Mouse (Mus musculus) CH12.LX (cell line): ENCODE data around the gene Derl2. TPM values are rescaled to one million over a fixed set of nuclear protein-coding genes. Genes with fewer than 3 reads are reported as not detected.

Experiments used
- DNase-seq: peaks from one replicate; pipeline ENCODE4 v3.0.0-alpha.2; 2013; ENCODE audit errors: extremely low read depth
- H3K27ac ChIP-seq: 2 replicates; pipeline ENCODE4 v1.5.1; 2012; ENCODE audit warnings: low read depth, mild to moderate bottlenecking, control low read depth, moderate library complexity; ENCODE audit not compliant: insufficient read depth
- H3K27me3 ChIP-seq: replicated peaks from 2 replicates; pipeline ENCODE3; 2012; ENCODE audit warnings: inconsistent platforms
- H3K36me3 ChIP-seq, 2 experiments: replicated peaks in 1 of 2; 2 replicates each; pipeline versions ENCODE3 to v1.6.1; 2012; ENCODE audit warnings: inconsistent platforms in 1 of 2, low read length in 1 of 2, mild to moderate bottlenecking in 1 of 2, mixed read lengths in 1 of 2, moderate library complexity in 1 of 2; ENCODE audit not compliant: control insufficient read depth in 1 of 2, insufficient read depth in 1 of 2
- H3K4me1 ChIP-seq, 2 experiments: 2 replicates each; pipeline ENCODE4 v1.6.1; 2012; ENCODE audit warnings: inconsistent platforms in 1 of 2, moderate library complexity in 1 of 2; ENCODE audit not compliant: insufficient read depth in 2 of 2, control insufficient read depth in 1 of 2
- H3K4me2 ChIP-seq: 2 replicates; pipeline ENCODE4 v1.6.1; 2012; ENCODE audit warnings: low read depth, mild to moderate bottlenecking, control low read depth; ENCODE audit not compliant: poor library complexity, insufficient read depth, severe bottlenecking
- H3K4me3 ChIP-seq, 3 experiments: fragments of 150-350 bp in 1 of 3; sonication (generic) in 1 of 3; replicated peaks in 1 of 3; 2 replicates each; pipeline versions ENCODE3 to v1.5.1; 2011 to 2012; ENCODE audit warnings: low read depth in 2 of 3, low read length in 2 of 3, mild to moderate bottlenecking in 2 of 3, moderate library complexity in 2 of 3, control low read depth in 1 of 3, improper control_type of control experiment in 1 of 3, inconsistent platforms in 1 of 3, mixed read lengths in 1 of 3; ENCODE audit not compliant: poor library complexity in 1 of 3
- H3K79me2 ChIP-seq: replicated peaks from 2 replicates; pipeline ENCODE4 v1.6.1; 2012; ENCODE audit warnings: mild to moderate bottlenecking, moderate library complexity; ENCODE audit not compliant: control insufficient read depth, poor library complexity, insufficient read depth, severe bottlenecking; ENCODE audit errors: extremely low read depth
- H3K9ac ChIP-seq: 2 replicates; pipeline ENCODE4 v1.6.1; 2012; ENCODE audit warnings: low read depth, mild to moderate bottlenecking, control low read depth, moderate library complexity; ENCODE audit not compliant: insufficient read depth
- H3K9me3 ChIP-seq: replicated peaks from 2 replicates; pipeline ENCODE3; 2012; ENCODE audit warnings: low read length, inconsistent platforms, mixed read lengths
- CHD1 ChIP-seq: IDR thresholded peaks from 2 replicates; pipeline ENCODE4 v1.6.1; 2012; ENCODE audit warnings: low read depth, low read length, improper control_type of control experiment, inconsistent platforms
- CTCF ChIP-seq, 2 experiments: IDR thresholded peaks in 1 of 2; conservative IDR thresholded peaks in 1 of 2; 2 replicates each; pipeline ENCODE4 v1.5.1; 2011 to 2012; ENCODE audit warnings: low read depth in 2 of 2, low read length in 2 of 2, improper control_type of control experiment in 1 of 2, inconsistent platforms in 1 of 2, mild to moderate bottlenecking in 1 of 2, moderate library complexity in 1 of 2
- E2F4 ChIP-seq: IDR thresholded peaks from 2 replicates; pipeline ENCODE4 v1.6.1; 2011; ENCODE audit warnings: low read depth, low read length, improper control_type of control experiment; ENCODE audit not compliant: insufficient replicate concordance
- ELF1 ChIP-seq: IDR thresholded peaks from 2 replicates; pipeline ENCODE4 v1.6.1; 2014; ENCODE audit warnings: low read depth, mild to moderate bottlenecking, inconsistent platforms, low read length, improper control_type of control experiment
- EP300 ChIP-seq: IDR thresholded peaks from 2 replicates; pipeline ENCODE4 v1.6.1; 2011; ENCODE audit warnings: low read length, improper control_type of control experiment
- HCFC1 ChIP-seq: IDR thresholded peaks from 2 replicates; pipeline ENCODE4 v1.6.1; 2012; ENCODE audit warnings: low read depth, mild to moderate bottlenecking, inconsistent platforms, low read length, improper control_type of control experiment
- IRF4 ChIP-seq: IDR thresholded peaks from 2 replicates; pipeline ENCODE4 v1.6.1; 2014; ENCODE audit warnings: low read depth, mild to moderate bottlenecking, inconsistent platforms, low read length, improper control_type of control experiment
- JUN ChIP-seq: IDR thresholded peaks from 2 replicates; pipeline ENCODE4 v1.6.1; 2011; ENCODE audit warnings: low read depth, mild to moderate bottlenecking, low read length, improper control_type of control experiment, moderate library complexity; ENCODE audit not compliant: insufficient read depth
- KAT2A ChIP-seq: IDR thresholded peaks from 2 replicates; pipeline ENCODE4 v1.6.1; 2012; ENCODE audit warnings: low read length, improper control_type of control experiment, inconsistent platforms; ENCODE audit not compliant: insufficient replicate concordance
- MAZ ChIP-seq: IDR thresholded peaks from 2 replicates; pipeline ENCODE4 v1.6.1; 2012; ENCODE audit warnings: low read depth, mild to moderate bottlenecking, inconsistent platforms, low read length, improper control_type of control experiment, moderate library complexity
- MYC ChIP-seq: IDR thresholded peaks from 2 replicates; pipeline ENCODE4 v1.6.1; 2011; ENCODE audit warnings: low read depth, mild to moderate bottlenecking, improper control_type of control experiment, low read length
- NRF1 ChIP-seq: IDR thresholded peaks from 2 replicates; pipeline ENCODE4 v1.6.1; 2014; ENCODE audit warnings: low read depth, mild to moderate bottlenecking, inconsistent platforms, low read length, improper control_type of control experiment, moderate library complexity
- PAX5 ChIP-seq: IDR thresholded peaks from 2 replicates; pipeline ENCODE4 v1.6.1; 2012; ENCODE audit warnings: low read length, inconsistent platforms, mixed read lengths
- POLR2AphosphoS2 ChIP-seq: IDR thresholded peaks from 2 replicates; pipeline ENCODE4 v1.6.1; 2011; ENCODE audit warnings: low read depth, low read length, improper control_type of control experiment
- RAD21 ChIP-seq: IDR thresholded peaks from 2 replicates; pipeline ENCODE4 v1.6.1; 2011; ENCODE audit warnings: low read depth, mild to moderate bottlenecking, low read length, improper control_type of control experiment, moderate library complexity
- RCOR1 ChIP-seq: conservative IDR thresholded peaks from 2 replicates; pipeline ENCODE4 v1.6.1; 2012; ENCODE audit warnings: low read depth, mild to moderate bottlenecking, inconsistent platforms, low read length, improper control_type of control experiment
- TBP ChIP-seq: conservative IDR thresholded peaks from 2 replicates; pipeline ENCODE4 v1.6.1; 2011; ENCODE audit warnings: low read depth, low read length, improper control_type of control experiment
- UBTF ChIP-seq: IDR thresholded peaks from 2 replicates; pipeline ENCODE4 v1.6.1; 2012; ENCODE audit warnings: low read depth, mild to moderate bottlenecking, inconsistent platforms, low read length, improper control_type of control experiment, moderate library complexity
- ZNF384 ChIP-seq: IDR thresholded peaks from 2 replicates; pipeline ENCODE4 v1.6.1; 2012; ENCODE audit warnings: low read depth, low read length, improper control_type of control experiment, inconsistent platforms
- dilution Hi-C: fragments of 300-500 bp; cut with MboI; formaldehyde crosslinking; loops from 2 replicates; pipeline ENCODE4 v1.14.3; 2020; ENCODE audit warnings: low sequenced_read_pairs; ENCODE audit not compliant: extremely low pct_unique_long_range_greater_than_20kb, extremely low pct_ligation_motif_present
- in situ Hi-C: fragments of 300-500 bp; cut with MboI; formaldehyde crosslinking; loops from 3 replicates; pipeline ENCODE4 v1.14.3; 2019; ENCODE audit warnings: low sequenced_read_pairs, low pct_ligation_motif_present, low pct_unique_long_range_greater_than_20kb, mixed read lengths
- polyA plus RNA-seq: library from polyadenylated mRNA; unstranded; fragments of >175 nt; gene quantifications from 2 replicates; pipeline ENCODE4 v1.2.1, GENCODE M21; 2012; ENCODE audit warnings: low read depth; ENCODE audit not compliant: insufficient read length
- total RNA-seq, 2 experiments: library from RNA; depleted of rRNA; stranded (reverse); fragments of 300-350 nt in 1 of 2; fragments of >200 nt in 1 of 2; gene quantifications; 2 replicates each; pipeline ENCODE4 v1.2.3; 2012 to 2014

Gene Derl2
- total and polyA plus RNA-seq, 3 experiments = 32.7 to 132 (median 95.0) TPM

DNA sequence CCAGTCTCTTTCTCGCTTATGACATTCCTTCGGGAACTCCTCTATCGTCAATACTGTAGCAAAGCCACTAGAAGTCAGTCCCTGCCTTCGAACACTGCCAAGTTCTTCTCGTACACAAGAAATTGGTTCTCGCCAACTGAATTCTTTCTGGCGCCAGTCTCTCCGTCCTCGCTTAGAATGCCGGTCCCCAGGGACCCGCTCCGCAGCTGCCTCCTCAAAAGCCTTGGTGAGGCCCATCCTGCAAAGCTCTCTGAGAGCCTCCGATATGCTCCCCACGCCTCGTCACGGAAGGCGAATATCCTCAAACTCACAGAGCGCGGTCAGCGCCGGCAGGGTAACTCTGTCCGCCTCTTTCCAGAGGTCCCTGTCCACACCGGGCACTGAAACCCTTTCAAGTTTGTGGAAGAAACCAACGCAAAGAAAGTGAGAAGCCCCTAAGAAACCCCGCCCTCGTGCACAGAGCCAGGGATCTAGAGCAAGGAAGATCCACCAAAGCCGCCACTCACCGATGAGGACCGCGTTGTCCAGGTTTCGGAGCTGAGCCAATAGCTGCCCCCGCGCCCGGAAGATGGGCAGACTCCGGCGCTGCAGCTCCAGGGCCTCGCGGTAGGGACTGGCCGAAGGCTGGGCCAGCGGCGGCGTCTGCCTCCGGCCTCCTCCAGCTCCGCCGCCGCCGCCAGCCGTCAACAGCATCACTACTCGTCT is 15.9 kb downstream of the Derl2 start:
- Histone ChIP-seq H3K79me2 (peaks cover 34% of the 10 kb centered on the region), H3K36me3 (peaks cover 24 to 57% of the 10 kb centered on the region in 2 experiments), H3K4me1 (peaks cover 7 to 33% of the 10 kb centered on the region in 2 experiments), H3K9ac (peak overlapping the region; percentile 66)
- dilution Hi-C loops = no loop called here
- TF ChIP-seq ELF1 = no peak
- no peak for TF ChIP-seq E2F4
- 0 out of 2 replicates have a peak, but pooled peaks have one; percentile 31 for TF ChIP-seq EP300
- no peak for TF ChIP-seq RAD21
- TF ChIP-seq UBTF = peak; percentile 72; the same call in 1 of the 2 replicates
- no peak for TF ChIP-seq TBP
- TF ChIP-seq POLR2AphosphoS2 = no peak
- peak; percentile 27; the same call in 1 of the 2 replicates for TF ChIP-seq MYC
- TF ChIP-seq HCFC1 = no peak
- TF ChIP-seq CHD1 = peak; percentile 60; the same call in 1 of the 2 replicates
- TF ChIP-seq, all 38 proteins: peak for 4
- peak; percentile 78 for DNase-seq
- no peak overlapping the region for H3K27ac ChIP-seq
- H3K4me2 ChIP-seq = peak overlapping the region; percentile 98
- no peaks in the 10 kb centered on the region for H3K27me3 ChIP-seq
- peak overlapping the region; percentile 70 to 78 (median 74) for H3K4me3 ChIP-seq
- no peaks in the 10 kb centered on the region for H3K9me3 ChIP-seq
- in situ Hi-C loops = no loop called here

DNA sequence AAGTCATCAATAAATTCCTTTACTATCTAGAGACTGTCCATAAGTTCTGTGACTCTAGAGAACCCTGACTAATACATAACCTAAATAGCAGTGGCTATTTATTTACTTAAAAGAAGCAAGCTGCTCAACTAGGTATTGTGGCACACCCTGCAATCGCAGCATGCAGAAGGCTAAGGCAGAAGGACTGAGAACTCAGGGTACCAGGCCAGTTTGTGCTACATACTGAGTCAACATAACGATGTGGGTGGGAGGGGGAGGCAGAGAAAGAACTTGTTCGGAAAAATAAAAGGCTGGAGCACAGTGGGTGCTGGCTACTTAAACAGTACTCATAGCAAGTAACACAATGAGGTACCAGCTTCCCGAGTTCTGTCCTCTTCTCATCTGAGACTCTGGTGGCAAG is 18.5 kb downstream of the Derl2 start:
- H3K36me3 ChIP-seq = peaks cover 39 to 61% of the 10 kb centered on the region in 2 experiments
- no peak overlapping the region for H3K4me2 ChIP-seq
- no peak for DNase-seq
- H3K27me3 ChIP-seq = no peaks in the 10 kb centered on the region
- dilution Hi-C loops = no loop called here
- peaks cover 7 to 28% of the 10 kb centered on the region in 2 experiments for H3K4me1 ChIP-seq
- H3K27ac ChIP-seq = no peak overlapping the region
- H3K9me3 ChIP-seq = no peaks in the 10 kb centered on the region
- peaks cover 34% of the 10 kb centered on the region for H3K79me2 ChIP-seq
- H3K9ac ChIP-seq = no peak overlapping the region
- TF ChIP-seq CTCF (conservative IDR thresholded peaks at IDR 0.05 in 1 of 2, IDR thresholded peaks at IDR 0.05 in 1 of 2; ENCODE audit: low read depth in 2 of 2, low read length in 2 of 2) (no peak), TBP (no peak), KAT2A (no peak), PAX5 (no peak), MAZ (no peak), RCOR1 (no peak), JUN (no peak), ELF1 (no peak), EP300 (no peak), POLR2AphosphoS2 (no peak), IRF4 (no peak), NRF1 (no peak), ZNF384 (no peak)
- TF ChIP-seq, all 38 proteins: peak for 0
- H3K4me3 ChIP-seq = no peak overlapping the region
- in situ Hi-C loops = no loop called here
